In genomic region chr4:123085290-123085689, GRCm38 (mm10) we compare ENCODE assay signal across 20 mouse cellular contexts. TPM values are rescaled to one million over a fixed set of nuclear protein-coding genes. Genes with fewer than 3 reads are reported as not detected.
"Had no signal": no experiment of that assay in that cellular context is flagged by ENCODE, and none has a peak within 500 bp of the region (broad histone marks: within the 10 kb centered on the region; RNA-seq: fewer than 3 reads in every experiment).

No protein-coding gene starts in this region.

- H3K4me1 ChIP-seq: liver, embryonic 12.5 days; lung, embryonic 15.5 days; midbrain, embryonic 15.5 days; neural tube, embryonic 13.5 days had no signal

- H3K9me3 ChIP-seq: limb, embryonic 15.5 days; liver, embryonic 12.5 days; lung, embryonic 15.5 days; midbrain, embryonic 15.5 days; neural tube, embryonic 13.5 days had no signal

- H3K36me3 ChIP-seq: limb, embryonic 15.5 days; liver, embryonic 12.5 days; lung, embryonic 15.5 days; midbrain, embryonic 15.5 days; neural tube, embryonic 13.5 days had no signal

- H3K27ac ChIP-seq: kidney, postnatal 0 days; limb, embryonic 15.5 days; liver, embryonic 12.5 days; lung, embryonic 15.5 days; macrophage; midbrain, embryonic 15.5 days; neural tube, embryonic 13.5 days had no signal

- H3K9ac ChIP-seq: limb, embryonic 15.5 days; liver, embryonic 12.5 days; lung, embryonic 15.5 days; midbrain, embryonic 15.5 days; neural tube, embryonic 13.5 days had no signal

- ATAC-seq: liver, embryonic 12.5 days; midbrain, embryonic 15.5 days had no signal

- H3K4me2 ChIP-seq: limb, embryonic 15.5 days; liver, embryonic 12.5 days; lung, embryonic 15.5 days; midbrain, embryonic 11.5 days; midbrain, embryonic 15.5 days; neural tube, embryonic 13.5 days had no signal

- DNase-seq: kidney, adult 9 months; kidney, postnatal 36 days; layer of hippocampus, adult 9-11 months; layer of hippocampus, postnatal 36 days; lung, postnatal 14 days; right cerebral cortex, adult 18-20 months; thymus, adult 18-20 months; thymus, postnatal 14 days had no signal

- H3K4me3 ChIP-seq: limb, embryonic 15.5 days; liver, embryonic 12.5 days; lung, embryonic 15.5 days; megakaryocyte, embryonic 14.5 days; midbrain, embryonic 15.5 days; neural tube, embryonic 13.5 days had no signal

- H3K27me3 ChIP-seq: limb, embryonic 15.5 days; midbrain, embryonic 15.5 days; neural tube, embryonic 13.5 days had no signal

RNA-seq across cellular contexts. Expression of gene Bmp8b, which starts 19.7 kb away (rescaled TPM):
- total RNA-seq: layer of hippocampus, adult 18-20 months; monocyte, adult 5-6 weeks had no signal
- polyA plus RNA-seq: macrophage had no signal

RNA-seq across cellular contexts. Expression of gene Oxct2b, which starts 30.8 kb away (rescaled TPM):
- total RNA-seq: layer of hippocampus, adult 18-20 months; layer of hippocampus, postnatal 36 days; monocyte, adult 5-6 weeks had no signal
- polyA plus RNA-seq: liver, embryonic 12.5 days; lung, embryonic 15.5 days; macrophage; stomach, embryonic 14.5 days had no signal
